Mouse (Mus musculus) bone marrow macrophage, adult 2 months (primary cell): ENCODE data around the gene Gp5. TPM values are rescaled to one million over a fixed set of nuclear protein-coding genes. Genes with fewer than 3 reads are reported as not detected.

Experiments used
- H3K27ac ChIP-seq: 2 replicates; pipeline ENCODE4 v1.5.1; 2012; ENCODE audit warnings: low read depth, low read length; ENCODE audit not compliant: insufficient read depth
- H3K4me1 ChIP-seq: 2 replicates; pipeline ENCODE4 v1.6.1; 2012; ENCODE audit warnings: low read length; ENCODE audit not compliant: control insufficient read depth, insufficient read depth
- H3K4me3 ChIP-seq: 2 replicates; pipeline ENCODE4 v1.5.1; 2012; ENCODE audit warnings: mild to moderate bottlenecking, low read length, moderate library complexity; ENCODE audit not compliant: insufficient read depth
- CTCF ChIP-seq: IDR thresholded peaks from 2 replicates; pipeline ENCODE4 v1.5.1; 2012; ENCODE audit warnings: low read depth, mild to moderate bottlenecking, low read length, moderate library complexity
- POLR2A ChIP-seq: IDR thresholded peaks from 2 replicates; pipeline ENCODE4 v1.6.1; 2012; ENCODE audit warnings: mild to moderate bottlenecking, low read depth, low read length, borderline replicate concordance
- polyA plus RNA-seq: library from polyadenylated mRNA; stranded (reverse); fragments of >200 nt; gene quantifications from 2 replicates; pipeline ENCODE4 v1.2.4, GENCODE M21; 2012; ENCODE audit not compliant: missing spikeins, insufficient read depth, insufficient read length

Gp5 gene
- polyA plus RNA-seq, 1 experiment, result not detected

DNA sequence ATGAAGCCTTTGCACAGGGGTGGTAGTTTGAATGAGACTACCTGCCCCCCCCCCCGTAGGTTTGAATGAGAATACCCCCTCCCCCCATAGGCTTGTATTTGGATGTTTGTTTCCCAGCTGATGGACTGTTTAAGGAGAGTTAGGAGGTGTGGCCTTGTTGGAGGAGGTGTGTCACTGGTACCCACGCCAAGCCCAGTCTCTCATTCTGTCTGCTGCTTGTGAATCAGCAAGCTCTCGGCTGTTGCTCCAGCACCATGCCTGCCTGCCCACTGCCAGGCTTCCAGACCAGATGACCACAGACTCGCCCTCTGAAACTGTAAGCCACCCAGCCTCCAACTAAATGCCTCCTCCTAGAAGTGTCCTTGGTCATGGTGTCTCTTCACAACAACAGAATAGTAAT, 47.4 kb downstream of the Gp5 start:
- no peak overlapping the region for H3K27ac ChIP-seq

DNA sequence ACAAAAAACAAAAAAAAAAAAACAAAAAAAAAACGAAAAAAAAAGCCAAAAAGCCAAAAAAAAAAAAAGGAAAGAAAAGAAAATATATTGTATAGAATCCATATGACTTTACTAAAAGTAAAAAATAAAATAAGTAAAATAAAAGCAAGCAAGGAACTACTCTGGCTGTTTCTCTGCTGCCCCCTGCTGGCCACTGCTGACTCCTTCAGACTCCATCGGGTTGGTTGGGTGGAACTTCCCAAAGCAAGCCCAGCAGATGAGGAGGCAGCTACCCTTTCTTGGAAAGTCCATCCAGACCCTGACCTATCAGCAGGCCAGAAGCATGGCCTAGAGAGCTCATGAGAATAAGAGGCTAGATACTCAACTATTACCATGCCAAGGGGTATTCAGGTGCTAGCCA, 47.9 kb downstream of the Gp5 start:
- no peak overlapping the region for H3K27ac ChIP-seq
- no peak for TF ChIP-seq POLR2A
- TF ChIP-seq CTCF, result peak; percentile 90
- H3K4me3 ChIP-seq, result no peak overlapping the region

More for the DNA sequence above, 47.4 kb downstream of the Gp5 start:
- H3K4me1 ChIP-seq, result peaks cover 5% of the 10 kb centered on the region
- TF ChIP-seq CTCF (no peak), POLR2A (no peak)
- H3K4me3 ChIP-seq, result no peak overlapping the region

DNA sequence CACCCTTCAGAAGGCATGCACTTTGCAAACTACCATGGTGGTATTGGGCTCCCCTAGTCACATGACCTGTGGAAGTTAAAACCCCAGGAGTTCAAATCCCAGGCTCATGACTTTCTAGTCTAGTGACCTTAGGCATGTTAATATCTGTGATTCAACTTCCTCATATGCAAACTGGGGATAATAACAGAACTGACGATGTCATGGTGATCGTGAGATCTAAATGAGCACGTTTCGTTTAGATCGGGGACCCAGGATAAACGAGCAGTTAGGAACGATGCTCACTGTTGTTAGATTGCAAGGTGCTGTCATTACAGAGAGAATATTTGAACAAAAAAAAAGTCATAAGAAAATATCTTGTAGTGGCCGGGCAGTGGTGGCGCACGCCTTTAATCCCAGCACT, 48.4 kb downstream of the Gp5 start:
- H3K27ac ChIP-seq, result no peak overlapping the region
- peaks cover 14% of the 10 kb centered on the region for H3K4me1 ChIP-seq
- TF ChIP-seq POLR2A (no peak), CTCF (no peak)
- no peak overlapping the region for H3K4me3 ChIP-seq

More for the DNA sequence above, 47.9 kb downstream of the Gp5 start:
- H3K4me1 ChIP-seq, result peaks cover 9% of the 10 kb centered on the region

GRCm38 (mm10) chr16:30261341-30261740, 49.2 kb downstream of the Gp5 start:
- no peak overlapping the region for H3K27ac ChIP-seq
- no peak for TF ChIP-seq POLR2A
- TF ChIP-seq CTCF, result no peak
- no peak overlapping the region for H3K4me3 ChIP-seq
- H3K4me1 ChIP-seq, result peaks cover 17% of the 10 kb centered on the region

DNA sequence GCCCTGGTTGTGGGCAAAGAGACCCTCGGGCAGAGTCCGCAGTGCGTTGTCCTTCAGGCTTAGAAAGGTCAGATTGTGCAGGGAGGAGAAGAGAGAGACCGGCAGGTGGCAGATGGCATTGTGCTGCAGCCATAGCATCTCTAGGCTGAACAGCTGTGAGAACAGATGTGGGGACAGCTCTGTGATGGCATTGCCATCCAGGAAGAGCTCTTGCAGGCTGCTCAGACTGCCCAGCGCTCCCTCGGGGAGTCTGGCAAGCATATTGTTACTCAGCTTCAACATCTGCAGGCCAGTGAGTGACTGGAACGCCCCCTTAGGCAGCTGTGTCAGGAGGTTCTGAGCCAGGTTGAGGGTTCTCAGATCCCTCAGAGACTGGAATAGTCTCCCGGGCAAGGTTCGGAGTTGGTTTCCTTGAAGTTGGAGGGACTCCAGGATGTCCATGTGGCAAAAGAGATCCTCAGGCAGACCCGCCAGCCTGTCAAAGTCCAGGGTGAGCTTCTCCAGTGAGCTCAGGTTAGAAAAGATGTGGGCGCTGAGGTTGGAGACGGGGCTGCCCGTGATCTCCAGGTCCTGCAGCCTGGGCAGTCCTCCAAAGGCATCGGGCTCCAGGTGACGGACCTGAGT, 50.5 kb downstream of the Gp5 start:
- Histone ChIP-seq H3K27ac (no peak overlapping the region), H3K4me3 (no peak overlapping the region), H3K4me1 (peaks cover 17% of the 10 kb centered on the region)
- TF ChIP-seq CTCF (no peak), POLR2A (no peak)

- Histone ChIP-seq H3K4me3 (no peak overlapping the region), H3K27ac (no peak overlapping the region), H3K4me1 (peaks cover 17% of the 10 kb centered on the region)
- TF ChIP-seq CTCF, result no peak
- no peak for TF ChIP-seq POLR2A
Measured at GRCm38 (mm10) chr16:30259444-30259843, 51.1 kb downstream of the Gp5 start.

DNA sequence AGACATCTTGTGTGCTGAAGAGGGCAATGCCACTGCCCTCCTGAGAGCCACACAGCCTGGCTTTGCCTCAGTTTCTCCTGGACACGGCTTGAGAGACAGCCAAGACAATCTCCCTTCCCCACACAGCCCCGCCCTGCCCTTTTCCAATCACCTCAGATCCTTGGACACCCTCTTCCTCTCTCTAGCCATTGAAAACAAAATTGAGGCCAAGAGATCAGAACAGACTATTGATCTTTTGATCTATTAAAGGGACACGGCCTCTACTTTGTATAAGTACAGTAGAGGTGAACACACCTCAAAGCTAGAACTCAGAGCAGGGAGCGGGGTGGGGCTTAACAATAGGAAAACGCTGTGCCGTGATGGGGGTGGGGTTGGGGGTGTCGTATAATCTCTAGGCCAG, 52.1 kb downstream of the Gp5 start:
- Histone ChIP-seq H3K27ac (no peak overlapping the region), H3K4me1 (peaks cover 17% of the 10 kb centered on the region), H3K4me3 (no peak overlapping the region)
- TF ChIP-seq POLR2A (no peak), CTCF (no peak)

DNA sequence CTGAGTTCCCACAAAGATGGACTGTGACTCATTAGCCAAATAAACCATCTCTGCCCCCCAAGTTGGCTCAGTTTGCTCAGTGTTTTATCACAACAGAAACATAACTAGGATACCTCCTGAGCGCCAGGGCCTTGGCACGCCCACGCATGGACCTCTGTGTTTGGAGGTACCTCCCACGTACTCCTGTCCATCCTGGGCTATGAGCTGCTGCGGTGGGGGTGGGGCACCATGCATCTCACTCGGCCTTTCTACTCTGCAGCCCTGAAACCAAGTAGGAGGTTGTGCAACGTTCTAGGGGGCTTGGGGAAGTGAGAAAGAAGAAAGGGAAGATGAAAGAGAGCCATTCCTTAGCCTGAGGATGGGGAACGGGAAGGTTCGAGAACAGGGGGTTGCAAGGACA, 52.9 kb downstream of the Gp5 start:
- no peak overlapping the region for H3K27ac ChIP-seq
- TF ChIP-seq POLR2A (no peak), CTCF (no peak)
- no peak overlapping the region for H3K4me3 ChIP-seq
- H3K4me1 ChIP-seq, result peaks cover 17% of the 10 kb centered on the region

Other genes starting within 250 kb of the Gp5 start
- not detected in 2 replicates for gene Hes1, start 246.4 kb downstream of the Gp5 start, polyA plus RNA-seq
- gene Cpn2, start 43.3 kb downstream of the Gp5 start, polyA plus RNA-seq, result not detected in 2 replicates
- gene Lrrc15, start 27.5 kb downstream of the Gp5 start, polyA plus RNA-seq, result not detected in 2 replicates
- gene Atp13a3, start 95.2 kb upstream of the Gp5 start, polyA plus RNA-seq, result 39.1 and 46.6 TPM in 2 replicates
- not detected in 2 replicates for gene Tmem44, start 240.1 kb upstream of the Gp5 start, polyA plus RNA-seq